Mouse (Mus musculus) kidney, adult 9 months (tissue): ENCODE results near the gene Fam110a.

Source experiments
- DNase-seq: peaks from one replicate; pipeline ENCODE4 v3.0.0; 2022

The Fam110a gene

DNA sequence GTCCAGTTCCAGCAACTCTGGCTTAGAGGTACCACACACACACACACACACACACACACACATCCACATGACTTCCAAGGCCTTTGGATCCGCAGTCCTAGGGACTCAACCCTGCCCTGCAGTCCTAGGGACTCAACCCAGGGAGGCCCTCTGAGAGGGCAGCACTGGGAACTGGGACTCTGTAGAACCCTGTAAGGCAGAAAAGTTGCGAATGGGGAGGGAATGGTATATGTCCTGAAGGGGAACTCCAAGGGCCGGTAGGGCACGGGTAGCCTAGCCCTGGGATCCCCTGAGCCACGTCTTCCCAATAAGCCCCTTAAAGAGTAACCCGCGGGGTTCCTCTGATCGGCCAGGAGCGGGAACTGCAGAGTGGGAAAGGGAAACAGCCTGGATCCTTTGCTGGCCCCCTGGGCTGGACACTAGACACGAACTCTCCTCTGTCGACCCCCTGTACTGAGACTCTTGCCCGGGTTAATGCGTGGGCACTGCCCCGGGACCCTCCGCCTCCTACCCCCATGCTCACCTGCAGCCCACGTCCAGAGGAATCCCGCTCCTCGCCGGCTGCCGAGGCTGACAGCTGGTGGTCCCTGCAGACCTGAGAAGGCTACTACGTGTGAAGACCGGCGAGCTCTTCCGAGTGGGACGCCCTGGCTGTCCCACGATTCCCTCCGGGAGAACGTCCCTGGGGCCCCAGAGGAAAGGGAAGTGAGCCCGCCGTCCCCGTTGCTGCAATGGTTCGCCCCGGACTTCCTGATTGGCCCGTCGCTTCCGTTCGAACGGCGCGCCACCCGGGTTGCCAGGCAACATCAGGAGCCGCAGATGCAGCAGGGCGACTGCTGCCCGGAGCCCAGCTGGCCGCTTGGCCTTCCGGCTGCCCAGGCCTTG, at the start of gene Fam110a:
Gene Fam110a (minus strand): TSS at position 750 of the 885 bp plus-strand sequence.
- peak; percentile 95 for DNase-seq

DNA sequence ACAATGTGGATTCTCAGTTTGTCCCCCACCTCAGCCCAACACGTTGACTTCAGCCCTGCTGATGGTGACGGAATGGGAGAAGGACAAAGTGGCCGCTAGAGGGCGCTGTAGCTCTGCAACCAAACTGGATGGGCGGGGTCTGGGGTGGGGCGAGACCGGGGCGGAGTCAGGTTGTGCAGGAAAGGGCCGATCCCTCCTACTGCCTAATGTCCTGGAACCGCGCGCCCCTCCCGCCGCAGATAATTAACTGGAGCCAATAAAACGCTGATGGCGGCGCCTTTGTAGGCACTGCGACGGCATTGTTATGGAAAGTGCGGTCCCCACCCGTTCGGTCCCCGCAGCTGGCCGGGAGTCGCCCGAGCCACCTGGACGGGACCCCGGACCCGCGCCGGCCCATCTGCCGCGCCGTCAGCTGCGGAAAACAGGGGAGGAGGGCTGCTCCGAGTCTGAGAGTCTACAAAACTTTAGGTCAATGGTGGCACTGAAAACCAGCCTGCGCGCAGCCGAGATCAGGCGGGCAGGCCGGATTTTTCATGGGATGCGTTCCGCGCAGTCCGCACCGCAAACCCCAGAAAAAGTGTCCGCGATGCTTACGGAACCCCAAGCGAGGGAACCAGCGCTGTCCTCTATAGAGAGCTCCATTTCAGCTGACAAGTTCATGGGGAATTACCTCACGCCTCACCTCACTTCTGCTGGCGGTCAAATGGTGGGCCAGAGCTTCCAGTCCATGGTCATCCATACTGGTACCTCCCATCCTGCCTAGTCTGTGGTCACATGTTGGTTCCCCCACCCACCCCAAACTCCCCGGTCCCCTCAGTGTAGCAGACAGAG, 49.4 kb upstream of the Fam110a start:
- DNase-seq = peak; percentile 84

- DNase-seq = no peak
Measured at GRCm38 (mm10) chr2:152024883-152025422, 44.9 kb upstream of the Fam110a start.

- no peak for DNase-seq
Measured at GRCm38 (mm10) chr2:152022022-152022421, 42.0 kb upstream of the Fam110a start.

DNA sequence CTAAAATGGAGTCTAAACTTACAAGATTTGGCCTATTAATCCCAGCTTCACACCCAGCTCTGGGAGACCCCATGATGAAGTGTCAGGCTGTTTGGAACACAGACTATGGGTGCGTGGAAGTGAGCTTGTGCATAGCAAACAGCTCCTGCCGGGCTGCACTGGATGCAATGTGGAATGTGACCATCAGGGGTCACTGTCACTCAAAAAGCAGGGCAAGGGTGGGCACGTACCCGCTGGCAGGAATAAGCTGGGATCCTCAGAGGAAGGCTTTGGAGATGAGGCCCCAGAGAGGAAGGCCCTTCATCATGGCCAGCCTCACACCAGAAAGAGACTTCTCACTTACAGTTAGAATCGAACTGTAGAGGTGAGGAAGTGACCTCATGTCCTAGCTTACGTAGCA, 40.2 kb upstream of the Fam110a start:
- peak; percentile 36 for DNase-seq

GRCm38 (mm10) chr2:152016666-152017065, 36.6 kb upstream of the Fam110a start:
- no peak for DNase-seq

GRCm38 (mm10) chr2:152015997-152016396, 36.0 kb upstream of the Fam110a start:
- DNase-seq = no peak

- DNase-seq = no peak
Measured at GRCm38 (mm10) chr2:152012701-152013100, 32.7 kb upstream of the Fam110a start.

DNA sequence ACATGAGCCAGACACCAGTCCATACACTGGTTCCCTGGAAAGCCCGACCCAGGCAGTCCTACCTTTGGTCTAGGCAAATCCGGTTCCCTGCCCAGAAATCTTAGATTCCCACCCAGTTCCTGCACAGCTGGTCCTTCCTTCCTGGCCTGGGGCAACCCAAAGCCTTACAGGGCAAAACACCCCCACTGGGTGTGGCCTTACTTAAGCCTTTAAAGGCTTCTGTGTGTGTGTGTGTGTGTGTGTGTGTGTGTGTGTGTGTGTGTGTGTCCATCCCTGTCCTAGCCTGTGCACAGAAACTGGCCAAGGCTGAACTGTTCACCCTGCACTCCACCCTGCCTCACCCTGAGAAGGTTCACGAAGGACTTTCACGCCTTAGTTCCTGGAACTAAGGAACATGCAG, 32.2 kb upstream of the Fam110a start:
- DNase-seq = peak; percentile 69

DNA sequence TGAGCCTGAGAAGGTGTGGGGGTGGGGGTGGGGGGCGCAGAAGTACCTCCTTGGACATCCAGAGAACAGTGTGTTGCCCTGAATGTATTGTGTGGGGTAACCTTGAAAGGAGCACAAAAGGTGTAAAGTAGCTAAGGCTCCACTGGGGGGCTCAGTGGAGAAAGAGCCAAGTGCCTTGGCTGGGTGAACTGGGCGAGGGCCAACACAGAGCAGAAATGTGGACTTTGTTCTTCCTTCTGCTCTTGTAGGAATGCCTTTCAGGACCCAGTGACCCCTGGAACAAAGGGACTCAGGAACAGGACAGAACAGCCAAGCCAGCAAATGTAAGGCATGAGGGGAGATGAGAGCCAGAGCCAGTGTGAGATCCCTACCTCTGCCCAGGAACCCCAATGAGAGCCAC, 31.7 kb upstream of the Fam110a start:
- peak; percentile 95 for DNase-seq

GRCm38 (mm10) chr2:152010661-152011060, 30.6 kb upstream of the Fam110a start:
- peak; percentile 64 for DNase-seq

DNA sequence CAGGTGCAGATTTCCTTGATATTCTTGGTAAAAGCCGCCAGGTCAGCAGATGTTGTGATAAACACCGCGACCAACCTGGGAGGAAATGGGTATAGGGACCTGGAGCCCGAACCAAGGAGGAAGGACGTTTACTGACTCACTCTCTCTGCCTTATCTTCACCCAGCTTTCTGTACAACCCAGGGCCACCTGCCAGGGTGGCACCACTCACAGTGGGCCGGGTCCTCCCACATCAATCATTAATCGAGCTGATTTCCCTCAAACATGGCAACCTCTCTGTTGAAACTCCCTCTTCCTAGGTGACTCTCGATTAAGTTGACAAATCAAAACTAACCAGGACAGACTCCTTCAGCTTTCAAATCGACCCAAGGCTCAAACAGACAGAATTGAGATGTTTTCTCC, 30.2 kb upstream of the Fam110a start:
- peak; percentile 55 for DNase-seq

GRCm38 (mm10) chr2:152009061-152009779, 29.2 kb upstream of the Fam110a start:
- DNase-seq = no peak

GRCm38 (mm10) chr2:152007783-152008182, 27.8 kb upstream of the Fam110a start:
- peak; percentile 36 for DNase-seq

GRCm38 (mm10) chr2:152002529-152002928, 22.5 kb upstream of the Fam110a start:
- no peak for DNase-seq

DNA sequence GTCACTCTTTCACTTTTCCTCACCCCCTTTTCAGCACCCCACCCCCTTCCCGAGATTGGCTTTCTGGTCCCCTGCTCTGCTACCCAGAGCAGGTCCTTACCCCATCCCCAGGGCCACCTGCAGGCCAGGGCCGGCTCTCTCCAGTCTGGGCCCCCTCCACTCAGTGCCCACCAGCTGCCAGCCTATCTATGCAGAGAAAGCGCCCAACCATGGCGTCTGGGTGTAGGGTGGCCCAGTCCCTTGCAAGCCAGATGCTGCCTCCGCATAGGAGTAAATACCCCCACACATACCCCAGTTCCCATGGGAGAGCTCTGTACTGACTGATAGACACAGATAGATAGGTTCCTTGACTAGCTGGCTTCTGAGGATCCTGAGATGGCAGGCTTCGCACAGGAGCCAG, 20.7 kb upstream of the Fam110a start:
- no peak for DNase-seq

DNA sequence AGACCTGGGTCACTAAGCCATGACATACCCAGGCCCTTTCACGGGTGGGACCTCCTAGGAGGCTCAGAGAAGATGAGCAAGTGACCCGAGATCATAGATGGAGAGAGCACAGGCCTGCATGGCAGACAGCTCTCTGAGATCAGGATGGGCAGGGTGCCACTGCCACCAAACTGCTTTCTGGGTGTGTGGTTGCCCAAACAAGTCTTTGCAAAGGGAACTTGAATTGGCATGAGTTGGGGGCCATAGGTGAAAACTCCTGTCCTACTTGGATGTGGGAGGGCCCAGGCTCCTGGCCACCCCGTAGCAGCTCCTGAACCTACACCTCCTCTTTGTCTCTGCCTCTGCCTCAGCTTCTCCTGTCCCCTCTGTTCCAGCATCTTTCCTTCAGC, 20.3 kb upstream of the Fam110a start:
- DNase-seq = no peak

DNA sequence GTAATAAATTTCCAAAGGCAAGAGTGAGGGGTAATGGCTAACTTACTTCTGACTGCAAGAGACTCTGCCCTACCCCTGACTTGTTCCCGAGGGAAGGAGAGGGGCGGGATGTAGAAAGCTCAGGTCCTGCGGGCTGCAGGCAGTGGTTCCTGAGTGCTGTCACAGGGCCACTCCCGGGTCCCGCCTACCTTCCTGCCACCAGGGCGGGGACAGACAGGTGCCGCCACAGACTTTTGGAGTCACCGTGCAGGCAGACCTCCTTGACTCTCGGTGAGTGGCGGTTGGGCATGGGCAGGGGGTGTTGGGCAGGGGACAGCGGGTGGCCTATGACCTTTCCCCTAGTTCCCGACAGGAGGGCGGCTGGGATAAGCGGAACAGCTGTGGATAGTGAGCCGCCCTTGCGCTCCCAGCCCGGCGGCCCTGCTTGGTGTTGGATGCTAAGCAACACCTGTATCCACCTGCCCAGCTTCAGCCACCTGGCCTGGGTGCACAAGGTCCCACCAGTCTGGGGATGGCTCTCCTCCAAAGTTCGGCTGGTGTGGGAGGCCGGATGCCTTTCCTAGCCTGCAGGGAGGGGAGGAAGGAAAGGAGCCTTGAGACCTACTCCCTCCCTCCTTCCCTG, 19.8 kb upstream of the Fam110a start:
- peak; percentile 81 for DNase-seq

DNA sequence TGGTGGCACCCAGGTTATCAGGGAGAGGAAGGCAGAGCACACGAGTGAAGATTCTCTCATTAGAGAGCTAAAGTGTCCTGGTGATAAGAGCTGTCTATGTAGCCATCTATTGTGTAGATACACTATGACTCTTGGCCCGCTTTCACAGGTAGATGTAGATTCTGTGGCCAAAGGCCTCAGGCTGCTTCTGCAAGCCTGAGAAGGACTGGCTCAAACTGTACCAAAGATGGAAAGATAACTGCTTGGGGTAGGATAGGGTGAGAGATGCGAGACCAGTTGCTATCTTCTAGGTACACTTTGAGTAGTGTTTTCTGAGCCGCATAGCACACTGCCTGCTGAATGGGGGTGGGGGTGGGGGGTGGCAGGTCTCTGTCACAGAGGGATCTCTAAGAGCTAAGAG, 18.9 kb upstream of the Fam110a start:
- no peak for DNase-seq

GRCm38 (mm10) chr2:151998505-151998899, 18.5 kb upstream of the Fam110a start:
- peak; percentile 66 for DNase-seq

DNA sequence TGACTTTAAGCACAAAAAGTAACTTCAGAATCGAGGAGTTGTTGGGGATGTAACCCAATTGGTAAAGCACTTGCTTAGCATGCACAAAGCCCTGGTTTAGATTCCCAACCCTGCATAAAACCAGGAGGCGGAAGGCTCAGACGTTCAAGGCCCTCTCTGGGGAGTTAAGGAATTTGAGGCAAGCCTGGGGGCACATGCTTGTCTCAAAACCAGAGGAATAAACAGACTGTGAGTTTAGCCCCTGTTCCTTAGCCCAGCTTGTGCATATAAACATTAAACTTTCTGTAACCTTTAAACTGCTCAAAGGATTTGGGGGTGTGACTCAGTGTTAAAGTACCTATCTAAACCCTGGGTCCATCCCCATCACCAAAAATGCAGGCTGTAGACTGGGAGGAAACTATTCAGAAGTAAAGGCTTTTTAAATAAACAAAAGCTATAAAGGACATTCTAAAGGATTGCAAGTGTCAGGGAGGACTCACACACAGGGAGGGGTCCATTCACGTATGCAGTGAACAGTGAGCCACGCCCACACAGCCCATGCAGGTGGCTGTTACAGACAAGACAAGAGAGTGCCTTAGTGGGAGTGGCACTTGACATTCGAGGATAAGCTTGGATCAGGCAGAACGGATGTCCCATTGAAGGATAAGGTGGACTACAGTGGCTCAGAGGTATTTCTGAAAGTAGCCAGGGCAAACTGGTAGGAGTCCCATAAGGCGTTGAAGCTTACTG, 17.9 kb upstream of the Fam110a start:
- DNase-seq = peak; percentile 33

DNA sequence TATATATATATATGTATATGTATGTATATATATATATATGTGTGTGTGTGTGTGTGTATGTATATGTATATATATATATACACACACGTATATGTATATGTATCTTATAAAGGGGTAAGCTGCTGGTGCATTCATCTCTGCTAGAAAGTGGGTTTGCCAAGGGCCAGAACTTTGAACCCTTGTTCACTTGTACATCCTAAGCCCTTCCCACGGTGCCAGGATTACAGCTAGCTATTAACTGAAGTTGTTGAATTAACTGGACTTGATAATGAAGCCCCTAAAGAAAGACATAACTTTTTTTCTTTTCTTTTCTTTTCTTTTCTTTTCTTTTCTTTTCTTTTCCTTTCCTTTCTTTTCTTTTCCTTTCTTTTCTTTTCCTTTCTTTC, 17.2 kb upstream of the Fam110a start:
- peak; percentile 87 for DNase-seq
